Mouse (Mus musculus) liver, adult (tissue): Measurements from ENCODE around the gene Trip6.

ENCODE experiments used
- GATA4 ChIP-seq: IDR thresholded peaks from 2 replicates; pipeline ENCODE4 v1.6.1; 2014; ENCODE audit warnings: mild to moderate bottlenecking, low read length; ENCODE audit not compliant: insufficient replicate concordance

The Trip6 gene

DNA sequence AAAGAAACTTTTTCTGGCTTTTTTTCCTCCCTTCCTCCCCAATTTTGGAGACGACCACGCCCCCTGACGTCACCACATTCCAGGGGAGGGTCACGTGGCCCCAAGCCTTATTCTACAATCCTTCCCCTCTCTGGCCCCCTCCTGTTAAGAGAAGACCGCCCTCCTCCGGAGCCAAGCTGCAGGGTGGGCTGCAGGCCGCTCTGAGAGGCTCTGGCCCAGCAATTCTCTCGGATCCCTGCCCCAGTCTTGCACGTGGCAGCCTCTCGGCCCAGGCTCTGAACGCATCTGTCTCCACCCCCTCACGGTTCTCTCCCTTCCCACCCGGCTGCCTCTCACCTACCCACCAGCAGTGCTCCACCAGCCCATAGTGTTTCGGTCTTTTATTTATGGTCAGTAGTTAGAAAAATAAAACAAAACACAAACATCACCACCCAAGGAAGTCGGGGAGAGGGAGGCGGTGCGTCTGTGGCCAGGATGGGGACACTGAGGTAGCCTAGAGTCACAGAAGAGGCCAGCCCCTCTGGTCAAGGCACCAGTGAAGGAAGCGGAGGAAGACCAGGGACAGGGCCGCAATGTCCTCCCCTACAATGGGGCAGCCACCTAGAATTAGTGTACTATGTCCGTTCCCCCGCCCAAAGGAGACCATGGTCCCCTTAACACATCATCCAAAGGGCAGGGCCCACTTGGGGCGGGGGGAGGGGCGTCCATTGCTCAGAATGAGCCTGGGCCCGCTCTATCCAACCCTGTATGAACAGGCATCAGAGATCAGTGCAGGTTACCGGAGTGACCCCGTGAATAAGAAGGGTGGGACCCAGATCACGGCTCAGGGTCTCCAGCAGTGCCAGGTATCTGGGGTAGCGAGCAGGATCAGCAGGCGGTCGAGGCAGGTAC lies at the start of gene Trip6:
TSS of gene Trip6 (minus strand) at position 212 of the 891 bp plus-strand sequence.
- TF ChIP-seq GATA4 = no peak

GRCm38 (mm10) chr5:137358382-137358781 lies 44.2 kb upstream of the Trip6 start:
- TF ChIP-seq GATA4 = no peak

- no peak for TF ChIP-seq GATA4
These were observed 39.9 kb upstream of the Trip6 start for GRCm38 (mm10) chr5:137354091-137354490.

DNA sequence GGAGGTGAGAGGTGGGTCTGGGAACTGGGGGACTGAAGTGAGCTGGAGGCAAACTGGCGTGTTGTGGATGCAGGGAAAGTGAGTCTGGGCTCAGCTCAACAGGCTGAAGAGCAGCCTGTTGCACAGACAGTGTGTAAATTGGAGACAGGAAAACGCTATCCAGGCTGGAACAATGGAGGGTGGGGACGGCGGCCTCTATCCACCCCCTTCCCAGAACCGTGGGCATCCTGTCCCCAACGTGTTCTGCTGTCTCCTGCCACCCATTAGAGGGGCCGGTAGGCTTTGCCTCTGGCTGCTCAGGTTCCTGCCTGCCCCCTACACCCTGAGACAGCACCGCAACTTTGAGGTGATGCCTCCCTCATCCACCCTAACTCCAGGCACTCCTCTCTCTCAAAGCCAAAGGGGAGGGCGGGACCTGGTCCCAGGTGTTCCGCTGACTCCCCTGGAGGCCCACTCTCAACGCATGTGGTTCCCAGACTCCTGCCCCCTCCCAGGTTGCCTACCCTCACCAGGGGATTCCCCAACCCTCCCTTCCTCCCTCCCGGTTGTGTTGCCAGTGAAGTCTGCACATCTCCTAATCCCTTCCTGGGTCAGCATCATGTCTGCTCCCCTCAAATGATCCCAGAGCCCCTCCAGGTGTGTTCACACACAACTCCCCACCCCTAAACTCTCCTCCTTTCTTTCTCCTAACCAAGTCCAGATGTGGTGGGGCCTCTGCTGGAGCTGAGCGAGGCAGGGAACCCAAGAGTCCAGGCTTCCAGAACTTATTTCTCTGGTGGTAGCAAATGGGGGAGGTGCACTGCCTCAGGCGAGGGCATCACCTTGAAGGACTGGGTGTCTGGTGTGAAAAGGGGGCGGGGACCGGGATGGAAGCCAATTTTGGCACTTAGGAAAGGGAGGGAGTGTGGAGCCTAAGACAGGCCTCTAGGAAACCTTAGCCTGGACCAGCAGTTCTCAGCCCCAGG lies 38.1 kb upstream of the Trip6 start:
- TF ChIP-seq GATA4 = peak; percentile 45; the same call in 1 of the 2 replicates

GRCm38 (mm10) chr5:137351394-137351793 lies 37.2 kb upstream of the Trip6 start:
- no peak for TF ChIP-seq GATA4

GRCm38 (mm10) chr5:137351058-137351380 lies 36.8 kb upstream of the Trip6 start:
- TF ChIP-seq GATA4 = no peak

DNA sequence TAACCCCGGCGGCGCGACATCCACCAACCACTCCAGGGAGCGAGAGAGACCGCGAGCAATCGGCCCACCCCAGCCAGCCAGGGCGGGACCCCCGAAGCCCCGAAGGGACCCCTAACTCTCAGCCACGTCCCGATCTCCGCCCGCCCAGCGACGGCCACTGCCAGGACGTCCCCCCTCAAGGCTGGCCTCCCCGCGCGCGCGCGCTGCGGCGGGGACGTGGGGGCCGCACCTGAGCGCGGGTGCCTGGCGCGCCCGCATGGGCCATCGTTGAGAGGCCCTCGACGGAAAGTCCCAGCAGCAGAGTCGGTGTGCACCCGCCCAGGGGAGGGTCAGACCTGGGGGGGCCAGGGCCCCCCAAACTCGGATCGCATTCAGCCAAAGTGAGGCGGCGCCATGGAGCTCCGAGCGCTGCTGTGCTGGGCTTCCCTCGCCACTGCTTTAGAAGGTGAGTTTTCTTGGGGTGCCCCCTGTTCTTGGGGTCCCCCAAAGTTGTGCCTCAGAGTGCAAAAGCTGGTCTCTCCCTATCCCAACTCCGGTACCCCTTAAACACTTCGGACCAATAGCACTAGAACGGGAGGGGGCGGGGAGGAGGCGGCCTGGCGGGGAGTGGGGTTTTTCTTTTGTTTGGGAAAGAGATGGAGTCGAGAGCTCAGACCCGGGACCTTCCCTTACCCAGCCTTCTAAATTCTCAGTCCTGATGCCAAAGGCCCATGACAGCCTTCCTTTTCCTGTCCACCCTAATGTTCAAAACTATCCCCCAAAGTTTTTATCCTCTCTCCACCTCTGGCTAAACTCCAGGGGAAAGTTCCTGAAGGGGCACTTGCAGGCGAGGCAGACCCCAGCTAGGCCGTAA lies 36.2 kb upstream of the Trip6 start:
- no peak for TF ChIP-seq GATA4

DNA sequence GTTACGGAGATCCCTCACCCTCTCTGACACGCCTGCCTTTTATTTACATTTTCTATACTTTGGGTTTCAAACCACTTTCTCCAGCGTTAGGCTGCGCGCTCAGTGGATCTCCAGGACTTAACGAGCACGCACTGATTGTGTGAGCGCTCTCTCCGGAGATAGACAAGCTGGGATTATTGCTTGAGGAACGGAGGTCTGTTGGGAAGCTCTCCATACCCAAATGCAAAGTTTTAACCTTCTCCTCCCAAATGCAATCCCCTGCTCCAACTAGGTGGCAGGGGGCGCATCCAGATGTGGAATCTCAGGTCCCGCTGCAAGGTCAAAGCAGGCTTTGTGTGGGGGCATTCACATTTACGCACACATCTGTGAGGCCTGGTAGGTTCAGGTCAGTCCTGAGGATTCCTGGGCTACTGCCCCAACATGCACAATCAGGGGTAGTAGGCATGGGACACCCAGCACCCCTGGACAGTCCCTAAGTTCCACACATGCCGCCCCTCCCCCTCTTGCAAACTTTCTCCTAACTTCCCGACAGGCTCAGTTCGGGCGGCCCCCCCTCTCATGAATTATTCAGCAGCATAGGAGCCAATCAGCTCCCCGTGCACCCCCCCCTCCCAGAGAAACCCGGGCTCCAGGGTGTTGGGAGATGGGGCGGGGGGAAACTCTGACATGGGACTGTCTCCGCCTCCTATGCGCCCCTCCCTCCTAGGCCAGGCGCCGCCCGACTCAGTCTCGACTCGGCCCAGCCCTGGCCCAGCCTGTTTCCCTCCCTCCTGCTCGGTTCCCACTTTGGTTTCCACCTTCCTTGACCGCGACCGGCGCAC lies 35.4 kb upstream of the Trip6 start, which contains the start of gene Ephb4:
TSS of gene Ephb4 (plus strand) at position 726 of the 821 bp plus-strand sequence.
- TF ChIP-seq GATA4 = no peak

- TF ChIP-seq GATA4 = peak; percentile 100
These were observed 34.5 kb upstream of the Trip6 start for GRCm38 (mm10) chr5:137348482-137349383.

- peak; percentile 48; the same call in 1 of the 2 replicates for TF ChIP-seq GATA4
These were observed 33.7 kb upstream of the Trip6 start for GRCm38 (mm10) chr5:137347856-137348255.

GRCm38 (mm10) chr5:137346983-137347382 lies 32.8 kb upstream of the Trip6 start:
- TF ChIP-seq GATA4 = no peak

GRCm38 (mm10) chr5:137346388-137346787 lies 32.2 kb upstream of the Trip6 start:
- no peak for TF ChIP-seq GATA4

GRCm38 (mm10) chr5:137345821-137346220 lies 31.6 kb upstream of the Trip6 start:
- no peak for TF ChIP-seq GATA4
